Mouse (Mus musculus) lung, adult 2 months (tissue): Measurements from ENCODE around the gene Arfip2. TPM values are rescaled to one million over a fixed set of nuclear protein-coding genes. Genes with fewer than 3 reads are reported as not detected.

Experiments used
- DNase-seq: peaks from one replicate; pipeline ENCODE4 v3.0.0; 2022
- H3K4me1 ChIP-seq: fragments of 200-500 bp; 2 replicates; pipeline ENCODE4 v1.6.1; 2011; ENCODE audit warnings: low read length; ENCODE audit not compliant: control insufficient read depth, insufficient read depth
- H3K4me3 ChIP-seq: fragments of 200-500 bp; replicated peaks from 2 replicates; pipeline ENCODE3; 2011; ENCODE audit warnings: low read depth, mild to moderate bottlenecking, control low read depth, low read length; ENCODE audit errors: extremely low read depth
- CTCF ChIP-seq: fragments of 200-500 bp; IDR thresholded peaks from 2 replicates; pipeline ENCODE4 v1.5.1; 2011; ENCODE audit warnings: mild to moderate bottlenecking, low read length, control low read depth; ENCODE audit not compliant: insufficient read depth
- POLR2A ChIP-seq: fragments of 200-500 bp; IDR thresholded peaks from 2 replicates; pipeline ENCODE4 v1.6.1; 2011; ENCODE audit warnings: low read depth, mild to moderate bottlenecking, control low read depth, low read length, borderline replicate concordance; ENCODE audit errors: extremely low read depth
- WGBS: fragments of 180-500 bp; shearing (Covaris S2); methylation state at CpG from one replicate; pipeline ENCODE4 v1.1.7; 2018; 5-methylcytosine and 5-hydroxymethylcytosine counted together
- polyA plus RNA-seq: library from polyadenylated mRNA; depleted of rRNA; stranded (reverse); fragments of >200 nt; gene quantifications from 2 replicates; pipeline ENCODE4 v1.2.3, GENCODE M21; 2012

Arfip2 gene
- polyA plus RNA-seq, 1 experiment, result 71.2 TPM

- 66% methylated on average over 9 of the region's 9 CpGs for WGBS
- TF ChIP-seq POLR2A, result no peak
- TF ChIP-seq CTCF, result no peak
- H3K4me3 ChIP-seq, result no peak overlapping the region
- H3K4me1 ChIP-seq, result peaks cover 10% of the 10 kb centered on the region
- no peak for DNase-seq
These were observed 5.8 kb downstream of the Arfip2 start for GRCm38 (mm10) chr7:105634272-105634920.

- DNase-seq, result no peak
- TF ChIP-seq POLR2A (0 out of 2 replicates have a peak, but pooled peaks have one; percentile 40), CTCF (no peak)
- Histone ChIP-seq H3K4me3 (peak overlapping the region; percentile 62), H3K4me1 (peaks cover 13% of the 10 kb centered on the region; the same call in 1 of the 2 replicates)
- whole genome bisulfite sequencing, result 6% methylated on average over 10 of the region's 10 CpGs
These were observed 6.4 kb downstream of the Arfip2 start for GRCm38 (mm10) chr7:105633801-105634135.

GRCm38 (mm10) chr7:105633127-105633800 is 7.0 kb downstream of the Arfip2 start, which contains the start of gene Trim3:
TSS of gene Trim3 (minus strand) at chr7:105633571.
- peak; percentile 93 for DNase-seq
- TF ChIP-seq CTCF (no peak), POLR2A (peak; percentile 32; the same call in 1 of the 2 replicates)
- Histone ChIP-seq H3K4me3 (peak within 1 kb of the TSS; percentile 80), H3K4me1 (peaks cover 16% of the 10 kb centered on the region; the same call in 1 of the 2 replicates)
- 1% methylated on average over 64 of the region's 71 CpGs for WGBS

GRCm38 (mm10) chr7:105632551-105632972 is 7.7 kb downstream of the Arfip2 start:
- WGBS, result 16% methylated on average over 4 of the region's 4 CpGs
- Histone ChIP-seq H3K4me1 (peaks cover 18% of the 10 kb centered on the region; the same call in 1 of the 2 replicates), H3K4me3 (peak overlapping the region; percentile 80)
- TF ChIP-seq POLR2A (no peak), CTCF (no peak)
- DNase-seq, result no peak

- Histone ChIP-seq H3K4me1 (peaks cover 18% of the 10 kb centered on the region; the same call in 1 of the 2 replicates), H3K4me3 (no peak overlapping the region)
- TF ChIP-seq POLR2A, result 0 out of 2 replicates have a peak, but pooled peaks have one; percentile 17
- TF ChIP-seq CTCF, result no peak
- no peak for DNase-seq
- 7% methylated on average over 3 of the region's 3 CpGs for WGBS
These were observed 11.6 kb downstream of the Arfip2 start for GRCm38 (mm10) chr7:105628633-105629032.

- no peak for DNase-seq
These were observed 14.8 kb downstream of the Arfip2 start for GRCm38 (mm10) chr7:105625397-105625796.

GRCm38 (mm10) chr7:105621646-105622292 is 18.4 kb downstream of the Arfip2 start:
- no peak for DNase-seq
- 55% methylated on average over 8 of the region's 8 CpGs for WGBS
- TF ChIP-seq POLR2A (no peak), CTCF (no peak)
- H3K4me3 ChIP-seq, result no peak overlapping the region
- H3K4me1 ChIP-seq, result peaks cover 9% of the 10 kb centered on the region; the same call in 1 of the 2 replicates

More at GRCm38 (mm10) chr7:105625397-105625796, 14.8 kb downstream of the Arfip2 start:
- 53% methylated on average over 6 of the region's 6 CpGs for WGBS
- Histone ChIP-seq H3K4me1 (peaks cover 23% of the 10 kb centered on the region; the same call in 1 of the 2 replicates), H3K4me3 (no peak overlapping the region)
- TF ChIP-seq POLR2A, result no peak
- TF ChIP-seq CTCF, result no peak

GRCm38 (mm10) chr7:105621053-105621452 is 19.2 kb downstream of the Arfip2 start:
- 48% methylated on average over 4 of the region's 4 CpGs for WGBS
- TF ChIP-seq CTCF, result no peak
- no peak for TF ChIP-seq POLR2A
- Histone ChIP-seq H3K4me3 (no peak overlapping the region), H3K4me1 (peaks cover 9% of the 10 kb centered on the region; the same call in 1 of the 2 replicates)
- DNase-seq, result peak; percentile 57

- H3K4me3 ChIP-seq, result no peak overlapping the region
These were observed 20.5 kb downstream of the Arfip2 start for GRCm38 (mm10) chr7:105619701-105620100.

GRCm38 (mm10) chr7:105617810-105618209 is 22.4 kb downstream of the Arfip2 start:
- TF ChIP-seq POLR2A (no peak), CTCF (no peak)
- Histone ChIP-seq H3K4me3 (no peak overlapping the region), H3K4me1 (peaks cover 9% of the 10 kb centered on the region; the same call in 1 of the 2 replicates)
- no peak for DNase-seq
- WGBS, result 95% methylated on average over 22 of the region's 22 CpGs

More at GRCm38 (mm10) chr7:105619701-105620100, 20.5 kb downstream of the Arfip2 start:
- DNase-seq, result no peak
- peaks cover 9% of the 10 kb centered on the region; the same call in 1 of the 2 replicates for H3K4me1 ChIP-seq
- TF ChIP-seq POLR2A (no peak), CTCF (no peak)
- 58% methylated on average over 3 of the region's 3 CpGs for WGBS
